Mouse (Mus musculus) left cerebral cortex, adult 2 months (tissue): ENCODE results near the gene H13. TPM values are rescaled to one million over a fixed set of nuclear protein-coding genes. Genes with fewer than 3 reads are reported as not detected.

Source experiments
- DNase-seq, 2 experiments: peaks; one replicate each; pipeline ENCODE4 v3.0.0; 2021 to 2022; ENCODE audit warnings: low spot score in 2 of 2, mixed read lengths in 1 of 2; ENCODE audit errors: extremely low spot score in 1 of 2
- H3K27ac ChIP-seq: fragments of 200-600 bp; 2 replicates; pipeline ENCODE4 v1.8.1; 2022
- H3K4me3 ChIP-seq: fragments of 200-600 bp; 2 replicates; pipeline ENCODE4 v1.8.1; 2022
- CTCF ChIP-seq: fragments of 200-600 bp; IDR thresholded peaks from 2 replicates; pipeline ENCODE4 v1.8.1; 2022; ENCODE audit warnings: antibody characterized with exemption, mild to moderate bottlenecking, moderate library complexity
- intact Hi-C: fragments of 180-260 bp; cut with DNase I; formaldehyde crosslinking; loops from one replicate; pipeline ENCODE4 v1.15.1; 2025
- total RNA-seq, 2 experiments: library from RNA; stranded (reverse); gene quantifications; 2 replicates each; pipeline ENCODE4 v1.2.3; 2021

Gene H13
- total RNA-seq, 2 experiments from 2014 or later: 77.2 to 82.2 TPM

GRCm38 (mm10) chr2:152707186-152707585, 37.9 kb downstream of the H13 start:
- no peak for TF ChIP-seq CTCF
- Histone ChIP-seq H3K4me3 (peak overlapping the region; percentile 43), H3K27ac (peak overlapping the region; percentile 88)
- DNase-seq: no peak
- intact Hi-C loops: loop anchor here (2.0 kb wide), 1 partner anchor 28 kb away; no protein-coding TSS in a partner anchor

- intact Hi-C loops: loop anchor here (2.0 kb wide), 1 partner anchor 27 kb away; no protein-coding TSS in a partner anchor
- peak; percentile 78 to 79 for DNase-seq
- peak overlapping the region; percentile 88 for H3K27ac ChIP-seq
- H3K4me3 ChIP-seq: peak overlapping the region; percentile 43
- TF ChIP-seq CTCF: no peak
Measured at GRCm38 (mm10) chr2:152707627-152708026, 38.4 kb downstream of the H13 start.

- H3K27ac ChIP-seq: no peak overlapping the region
- no peak for DNase-seq
- H3K4me3 ChIP-seq: no peak overlapping the region
- TF ChIP-seq CTCF: no peak
- intact Hi-C loops: no loop called here
Measured at GRCm38 (mm10) chr2:152709066-152709465, 39.8 kb downstream of the H13 start.

- intact Hi-C loops: no loop called here
- DNase-seq: no peak
- H3K4me3 ChIP-seq: no peak overlapping the region
- no peak for TF ChIP-seq CTCF
- H3K27ac ChIP-seq: no peak overlapping the region
Measured at GRCm38 (mm10) chr2:152716241-152716772, 47.0 kb downstream of the H13 start.

GRCm38 (mm10) chr2:152717652-152718051, 48.4 kb downstream of the H13 start:
- intact Hi-C loops: no loop called here
- no peak overlapping the region for H3K4me3 ChIP-seq
- no peak for TF ChIP-seq CTCF
- H3K27ac ChIP-seq: no peak overlapping the region
- DNase-seq: no peak

- Histone ChIP-seq H3K27ac (no peak overlapping the region), H3K4me3 (no peak overlapping the region)
- intact Hi-C loops: no loop called here
- TF ChIP-seq CTCF: no peak
- DNase-seq: no peak
Measured at GRCm38 (mm10) chr2:152718076-152718475, 48.8 kb downstream of the H13 start.

- peak overlapping the region; percentile 51 for H3K27ac ChIP-seq
- H3K4me3 ChIP-seq: peak overlapping the region; percentile 18
Measured at GRCm38 (mm10) chr2:152723651-152724331, 54.5 kb downstream of the H13 start.

GRCm38 (mm10) chr2:152724332-152724723, 55.1 kb downstream of the H13 start:
- TF ChIP-seq CTCF: no peak
- Histone ChIP-seq H3K4me3 (peak overlapping the region; percentile 18), H3K27ac (peak overlapping the region; percentile 51)
- no peak for DNase-seq
- intact Hi-C loops: no loop called here

More at GRCm38 (mm10) chr2:152723651-152724331, 54.5 kb downstream of the H13 start:
- DNase-seq: no peak
- intact Hi-C loops: no loop called here
- no peak for TF ChIP-seq CTCF

GRCm38 (mm10) chr2:152725178-152725750, 56.0 kb downstream of the H13 start:
- no peak overlapping the region for H3K4me3 ChIP-seq
- DNase-seq: no peak
- intact Hi-C loops: no loop called here
- peak overlapping the region; percentile 6; the same call in 1 of the 2 replicates for H3K27ac ChIP-seq
- TF ChIP-seq CTCF: no peak

- intact Hi-C loops: no loop called here
- no peak overlapping the region; the same call in 1 of the 2 replicates for H3K27ac ChIP-seq
- H3K4me3 ChIP-seq: no peak overlapping the region
- no peak for DNase-seq
- no peak for TF ChIP-seq CTCF
Measured at GRCm38 (mm10) chr2:152726213-152726612, 57.0 kb downstream of the H13 start.

- Histone ChIP-seq H3K4me3 (no peak overlapping the region), H3K27ac (peak overlapping the region; percentile 67)
- intact Hi-C loops: no loop called here
- no peak for TF ChIP-seq CTCF
- no peak for DNase-seq
Measured at GRCm38 (mm10) chr2:152726751-152727335, 57.6 kb downstream of the H13 start.
